Comparison of ENCODE assay signal across 23 mouse cellular contexts in genomic region chr13:99147645-99148111, GRCm38 (mm10). TPM values are rescaled to one million over a fixed set of nuclear protein-coding genes. Genes with fewer than 3 reads are reported as not detected.
DNase-seq lines count a peak whose midpoint lies in the region; TF ChIP-seq lines count a peak whose summit lies in the region.
"Had no signal": no experiment of that assay in that cellular context is flagged by ENCODE, and none has a peak within 500 bp of the region (broad histone marks: within the 10 kb centered on the region; RNA-seq: fewer than 3 reads in every experiment).

No protein-coding gene starts in this region.

- no peak for TF ChIP-seq POLR2A in cerebellum, adult 2 months (IDR thresholded peaks at IDR 0.05; ENCODE audit: borderline replicate concordance, insufficient read depth, low read length)

- TF ChIP-seq CTCF in layer of hippocampus, adult 2 months (conservative IDR thresholded peaks at IDR 0.05), result no peak
- TF ChIP-seq CTCF in cerebellum, adult 2 months (IDR thresholded peaks at IDR 0.05; ENCODE audit: borderline replicate concordance, insufficient read depth, low read depth, low read length), result no peak

- WGBS in cerebellum, adult 2 months, result 60% methylated on average over 6 of the region's 6 CpGs

- DNase-seq in layer of hippocampus, adult 2 months (ENCODE audit: low spot score in 2 of 2), result peak in 1 of 2 experiments; percentile 51
- DNase-seq in layer of hippocampus, postnatal 10 days (ENCODE audit: low spot score in 2 of 2), result no peak
- peak; percentile 58 to 66 for DNase-seq in right cerebral cortex, adult 2 months (ENCODE audit: low spot score in 2 of 2)
- DNase-seq in right cerebral cortex, postnatal 14 days, result no peak
- DNase-seq in left cerebral cortex, postnatal 25 days (ENCODE audit: low spot score in 2 of 2), result peak; percentile 71 to 97
- no peak for DNase-seq in cerebellum, postnatal 36 days
- no peak for DNase-seq in cerebellum, adult 2 months
- DNase-seq in kidney, adult 18-20 months, result no peak
- DNase-seq: adrenal gland, postnatal 14 days; cerebellum, adult 18-20 months; gastrocnemius, adult 2 months; kidney, postnatal 4 days; layer of hippocampus, postnatal 36 days; liver; lung, postnatal 14 days; thymus, adult 2 months had no signal

- intact Hi-C loops in left cerebral cortex, postnatal 25 days (cut with DNase I), result loop anchor here (2.0 to 5.0 kb wide), 4 partner anchors 47 to 221 kb away; partner anchors contain the start of gene Tnpo1

- peak overlapping the region; percentile 77; the same call in 1 of the 2 replicates for H3K27ac ChIP-seq in layer of hippocampus, adult 2 months
- H3K27ac ChIP-seq in cerebellum, adult 2 months (ENCODE audit: insufficient read depth, low read length), result no peak overlapping the region
- H3K27ac ChIP-seq: gastrocnemius, adult 2 months; heart, embryonic 13.5 days; hindbrain, embryonic 14.5 days; neural tube, embryonic 15.5 days had no signal

- no peaks in the 10 kb centered on the region; the same call in 1 of the 2 replicates for H3K27me3 ChIP-seq in cerebellum, adult 2 months (ENCODE audit: control insufficient read depth, insufficient read depth, low read length)
- H3K27me3 ChIP-seq: neural tube, embryonic 15.5 days had no signal

- no peak overlapping the region for H3K4me3 ChIP-seq in layer of hippocampus, adult 2 months
- no peak overlapping the region for H3K4me3 ChIP-seq in cerebellum, adult 2 months (replicated peaks; ENCODE audit: insufficient read depth, low read depth, low read length)
- H3K4me3 ChIP-seq: erythroblast, embryonic 14.5 days; gastrocnemius, adult 2 months; heart, embryonic 13.5 days; neural tube, embryonic 15.5 days had no signal

- peaks cover 5% of the 10 kb centered on the region for H3K4me1 ChIP-seq in cerebellum, adult 2 months (ENCODE audit: control insufficient read depth, insufficient read depth, low read length)

RNA-seq across cellular contexts. Expression of gene Zfp366, which starts 36.9 kb away (rescaled TPM):
- 1 to 10 TPM; 2.5 to 4.9 TPM for total RNA-seq in layer of hippocampus, adult 2 months (2021)
- 1 to 10 TPM; 6.2 to 6.7 TPM for total RNA-seq in layer of hippocampus, postnatal 10 days (2021)
- 1 to 10 TPM; 3.5 to 4.3 TPM for total RNA-seq in left cerebral cortex, postnatal 25 days (2021)
- 2.8 and 3.1 TPM in 2 replicates for polyA plus RNA-seq in cerebellum, adult 2 months (2012; rRNA removed)
- total RNA-seq: CH12.LX; granulocyte monocyte progenitor cell, adult 5-6 weeks; MEL had no signal
- polyA plus RNA-seq: erythroblast, embryonic 14.5 days had no signal

Comparison
In these comparisons a context has a peak if more than half of its experiments do, and no peak if none do; other contexts are left out.
1. DNase-seq: peak in right cerebral cortex, adult 2 months (2 of 2) and left cerebral cortex, postnatal 25 days (2 of 2); none in layer of hippocampus, postnatal 10 days (0 of 2), right cerebral cortex, postnatal 14 days (single experiment), cerebellum, postnatal 36 days (0 of 2), cerebellum, adult 2 months (0 of 2) and kidney, adult 18-20 months (single experiment).